Mouse (Mus musculus) CH12.LX (cell line): ENCODE results near the gene Suco.

ENCODE experiments used
- CHD1 ChIP-seq: IDR thresholded peaks from 2 replicates; pipeline ENCODE4 v1.6.1; 2012; ENCODE audit warnings: low read depth, low read length, improper control_type of control experiment, inconsistent platforms
- CTCF ChIP-seq, 2 experiments: IDR thresholded peaks in 1 of 2; conservative IDR thresholded peaks in 1 of 2; 2 replicates each; pipeline ENCODE4 v1.5.1; 2011 to 2012; ENCODE audit warnings: low read depth in 2 of 2, low read length in 2 of 2, improper control_type of control experiment in 1 of 2, inconsistent platforms in 1 of 2, mild to moderate bottlenecking in 1 of 2, moderate library complexity in 1 of 2
- EP300 ChIP-seq: IDR thresholded peaks from 2 replicates; pipeline ENCODE4 v1.6.1; 2011; ENCODE audit warnings: low read length, improper control_type of control experiment
- GABPA ChIP-seq: IDR thresholded peaks from 2 replicates; pipeline ENCODE4 v1.6.1; 2012; ENCODE audit warnings: low read depth, low read length, improper control_type of control experiment, inconsistent platforms; ENCODE audit not compliant: insufficient replicate concordance
- MAX ChIP-seq: IDR thresholded peaks from 2 replicates; pipeline ENCODE4 v1.6.1; 2011; ENCODE audit warnings: low read length, improper control_type of control experiment
- MAZ ChIP-seq: IDR thresholded peaks from 2 replicates; pipeline ENCODE4 v1.6.1; 2012; ENCODE audit warnings: low read depth, mild to moderate bottlenecking, inconsistent platforms, low read length, improper control_type of control experiment, moderate library complexity
- MXI1 ChIP-seq: IDR thresholded peaks from 2 replicates; pipeline ENCODE4 v1.6.1; 2011; ENCODE audit warnings: mild to moderate bottlenecking, low read depth, low read length, improper control_type of control experiment
- RCOR1 ChIP-seq: conservative IDR thresholded peaks from 2 replicates; pipeline ENCODE4 v1.6.1; 2012; ENCODE audit warnings: low read depth, mild to moderate bottlenecking, inconsistent platforms, low read length, improper control_type of control experiment

- TF ChIP-seq CTCF (conservative IDR thresholded peaks at IDR 0.05 in 1 of 2, IDR thresholded peaks at IDR 0.05 in 1 of 2; ENCODE audit: low read depth in 2 of 2, low read length in 2 of 2), result no peak
- no peak for TF ChIP-seq RCOR1
- TF ChIP-seq MAZ, result no peak
- no peak for TF ChIP-seq EP300
- TF ChIP-seq CHD1, result no peak
- no peak for TF ChIP-seq MAX
- no peak for TF ChIP-seq GABPA
- no peak for TF ChIP-seq MXI1
Measured at GRCm38 (mm10) chr1:161888823-161889222, 12.3 kb upstream of the Suco start.
